Mouse (Mus musculus) small intestine, adult 2 months (tissue): ENCODE results near the gene Lmbrd2. TPM values are rescaled to one million over a fixed set of nuclear protein-coding genes. Genes with fewer than 3 reads are reported as not detected.

Experiments used
- H3K27ac ChIP-seq: fragments of 200-500 bp; 2 replicates; pipeline ENCODE4 v1.5.1; 2012; ENCODE audit warnings: low read depth, low read length, control low read depth, inconsistent platforms; ENCODE audit not compliant: insufficient read depth
- H3K27me3 ChIP-seq: fragments of 200-500 bp; 2 replicates; pipeline ENCODE4 v1.6.1; 2012; ENCODE audit warnings: mild to moderate bottlenecking, moderate library complexity, low read length, inconsistent platforms; ENCODE audit not compliant: control insufficient read depth, insufficient read depth
- H3K36me3 ChIP-seq: fragments of 200-500 bp; 2 replicates; pipeline ENCODE4 v1.6.1; 2012; ENCODE audit warnings: mild to moderate bottlenecking, low read length, control low read depth, inconsistent platforms; ENCODE audit not compliant: control insufficient read depth, insufficient read depth
- H3K4me1 ChIP-seq: fragments of 200-500 bp; 2 replicates; pipeline ENCODE4 v1.6.1; 2012; ENCODE audit warnings: low read length, inconsistent platforms, mixed read lengths; ENCODE audit not compliant: control insufficient read depth, insufficient read depth, insufficient read length
- H3K4me3 ChIP-seq: fragments of 200-500 bp; 2 replicates; pipeline ENCODE4 v1.5.1; 2012; ENCODE audit warnings: low read depth, mild to moderate bottlenecking, control low read depth, inconsistent platforms, low read length, moderate library complexity
- CTCF ChIP-seq: fragments of 200-500 bp; IDR thresholded peaks from 2 replicates; pipeline ENCODE4 v1.5.1; 2012; ENCODE audit warnings: low read depth, mild to moderate bottlenecking, control low read depth, inconsistent platforms, low read length, moderate library complexity, mixed read lengths; ENCODE audit not compliant: insufficient replicate concordance, insufficient read length; ENCODE audit errors: extremely low read depth
- POLR2A ChIP-seq: fragments of 200-500 bp; IDR thresholded peaks from 2 replicates; pipeline ENCODE4 v1.6.1; 2012; ENCODE audit warnings: low read depth, mild to moderate bottlenecking, control low read depth, inconsistent platforms, low read length, moderate library complexity
- polyA plus RNA-seq: library from polyadenylated mRNA; depleted of rRNA; stranded (reverse); fragments of >200 nt; gene quantifications from 2 replicates; pipeline ENCODE4 v1.2.3, GENCODE M21; 2012; rRNA removed

The Lmbrd2 gene
- polyA plus RNA-seq, 1 experiment, result 10.8 TPM

DNA sequence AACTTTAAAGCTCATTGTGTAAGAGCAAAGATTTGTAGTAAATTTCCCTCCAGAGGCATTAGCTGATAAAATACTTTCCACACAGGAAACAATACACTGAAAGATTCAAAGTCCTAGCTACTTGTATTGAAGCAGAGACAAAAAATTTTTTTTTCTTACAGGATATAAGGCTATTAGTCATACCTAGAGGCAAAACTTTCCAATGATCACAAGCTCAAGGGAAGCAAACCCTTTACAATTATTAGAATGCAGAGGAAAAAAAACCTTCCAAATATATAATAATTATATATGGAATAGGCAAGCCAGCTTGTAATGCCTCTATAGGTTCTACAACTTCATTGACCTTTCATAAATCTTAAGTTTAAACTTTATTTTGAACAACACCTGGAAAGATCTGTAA lies 106.0 kb downstream of the Lmbrd2 start:
- Histone ChIP-seq H3K4me1 (no peaks in the 10 kb centered on the region), H3K27me3 (no peaks in the 10 kb centered on the region), H3K36me3 (no peaks in the 10 kb centered on the region), H3K27ac (no peak overlapping the region), H3K4me3 (no peak overlapping the region)
- TF ChIP-seq CTCF, result no peak
- TF ChIP-seq POLR2A, result no peak

Other genes with a start within 250 kb of the Lmbrd2 start
- not detected in 2 replicates for gene Ranbp3l, start 172.6 kb upstream of the Lmbrd2 start, polyA plus RNA-seq
- gene Nadk2, start 69.3 kb upstream of the Lmbrd2 start, polyA plus RNA-seq, result 12.2 and 13.6 TPM in 2 replicates
- gene Skp2, start 14.9 kb downstream of the Lmbrd2 start, polyA plus RNA-seq, result 0.75 and 0.91 TPM in 2 replicates
- not detected in 2 replicates for gene Ugt3a1, start 136.3 kb downstream of the Lmbrd2 start, polyA plus RNA-seq
- gene Ugt3a2, start 195.0 kb downstream of the Lmbrd2 start, polyA plus RNA-seq, result not detected in 2 replicates